Mouse (Mus musculus): ENCODE measurements around the gene Slpi.

GRCm38 (mm10) chr2:164429881-164430615 is 41.2 kb upstream of the Slpi start:
- TF ChIP-seq CTCF (IDR thresholded peaks at IDR 0.05; ENCODE audit: control insufficient read depth, insufficient read depth, insufficient read length) (no peak), MYOD1 (IDR thresholded peaks at IDR 0.05; ENCODE audit: control insufficient read depth, insufficient read length, low read depth) (no peak), MYOG (IDR thresholded peaks at IDR 0.05; ENCODE audit: control insufficient read depth, extremely low read depth, insufficient read length) (no peak)
